Mouse (Mus musculus): ENCODE data around the gene Ttc29. TPM values are rescaled to one million over a fixed set of nuclear protein-coding genes. Genes with fewer than 3 reads are reported as not detected.

Ttc29 gene
- total and polyA plus RNA-seq, 3 experiments = 0.49 TPM; not detected in 2

- WGBS = 4% methylated on average over 32 of the region's 32 CpGs
- no peak for DNase-seq
- no peak overlapping the region for H3K9ac ChIP-seq (ENCODE audit: low read depth, low read length)
- no peaks in the 10 kb centered on the region for H3K4me1 ChIP-seq (ENCODE audit: control insufficient read depth, insufficient read depth, low read length)
- intact Hi-C loops (cut with DNase I) = loop anchor here (10.0 kb wide), 1 partner anchor 207 kb away; no protein-coding TSS in a partner anchor
- no peak overlapping the region for H3K27ac ChIP-seq
- H3K4me3 ChIP-seq = no peak overlapping the region
- H3K27me3 ChIP-seq (ENCODE audit: control insufficient read depth, insufficient read depth, low read length) = peaks cover 31% of the 10 kb centered on the region
- no peak for TF ChIP-seq POLR2A (IDR thresholded peaks at IDR 0.05; ENCODE audit: insufficient read depth, low read depth, low read length)
- TF ChIP-seq CTCF (IDR thresholded peaks at IDR 0.05) = no peak
- TF ChIP-seq EP300 (IDR thresholded peaks at IDR 0.05; ENCODE audit: insufficient read depth, low read depth, low read length) = no peak
- no peaks in the 10 kb centered on the region for H3K36me3 ChIP-seq (ENCODE audit: control insufficient read depth, insufficient read depth, low read length)
- no peaks in the 10 kb centered on the region for H3K79me2 ChIP-seq (replicated peaks; ENCODE audit: control insufficient read depth, insufficient read depth, low read length)
Measured at GRCm38 (mm10) chr8:78437140-78438045, 224.3 kb downstream of the Ttc29 start.

DNA sequence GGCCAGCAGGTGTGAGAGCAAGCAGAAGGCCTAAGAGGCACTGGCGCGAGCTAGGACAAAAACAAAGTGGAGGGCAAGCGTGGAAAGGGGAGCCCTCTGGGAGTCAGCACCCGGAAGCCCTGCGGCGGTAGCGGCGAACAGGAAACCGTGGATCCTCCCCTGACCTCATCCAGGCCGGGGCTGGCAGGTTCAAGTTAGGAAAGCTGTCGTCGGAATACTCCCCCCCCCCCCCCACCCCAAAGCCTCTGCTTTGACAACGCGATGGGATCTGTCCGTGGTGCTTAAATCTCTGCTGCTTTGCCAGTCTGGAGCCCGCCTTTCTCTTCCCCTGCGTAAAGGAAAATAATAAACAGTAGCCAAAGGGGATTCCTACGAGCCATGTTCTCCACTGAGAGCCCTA lies 225.0 kb downstream of the Ttc29 start:
- H3K27ac ChIP-seq = no peak overlapping the region
- intact Hi-C loops (cut with DNase I) = loop anchor here (10.0 kb wide), 1 partner anchor 207 kb away; no protein-coding TSS in a partner anchor
- H3K9ac ChIP-seq (ENCODE audit: low read depth, low read length) = no peak overlapping the region
- no peak for TF ChIP-seq CTCF (IDR thresholded peaks at IDR 0.05)
- TF ChIP-seq EP300 (IDR thresholded peaks at IDR 0.05; ENCODE audit: insufficient read depth, low read depth, low read length) = no peak
- no peak for TF ChIP-seq POLR2A (IDR thresholded peaks at IDR 0.05; ENCODE audit: insufficient read depth, low read depth, low read length)
- no peak for DNase-seq
- H3K36me3 ChIP-seq (ENCODE audit: control insufficient read depth, insufficient read depth, low read length) = no peaks in the 10 kb centered on the region
- under 1% methylated on average over 18 of the region's 18 CpGs for WGBS
- no peak overlapping the region for H3K4me3 ChIP-seq
- H3K79me2 ChIP-seq (replicated peaks; ENCODE audit: control insufficient read depth, insufficient read depth, low read length) = no peaks in the 10 kb centered on the region
- H3K27me3 ChIP-seq (ENCODE audit: control insufficient read depth, insufficient read depth, low read length) = peaks cover 31% of the 10 kb centered on the region
- H3K4me1 ChIP-seq (ENCODE audit: control insufficient read depth, insufficient read depth, low read length) = no peaks in the 10 kb centered on the region

DNA sequence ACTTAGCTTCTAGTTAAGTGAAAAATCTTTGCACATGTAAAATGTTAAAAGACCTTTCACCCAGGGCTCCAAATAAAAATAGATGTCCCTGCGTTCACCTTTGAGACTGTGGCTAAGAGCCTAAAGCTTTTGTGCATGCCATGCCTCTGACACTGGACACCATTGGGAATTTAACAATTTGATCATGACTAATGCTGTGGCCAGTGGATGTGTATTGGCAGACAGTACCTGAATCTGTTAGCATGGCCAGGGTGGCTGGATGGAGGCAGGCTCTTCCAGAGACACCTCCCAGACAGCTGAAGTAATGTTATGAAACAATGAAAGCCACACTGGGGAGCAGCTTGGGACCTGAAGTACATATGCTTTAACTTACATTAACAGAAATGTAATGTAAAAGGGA lies 229.7 kb downstream of the Ttc29 start:
- 73% methylated on average over 1 of the region's 1 CpGs for WGBS
- Histone ChIP-seq H3K79me2 (replicated peaks; ENCODE audit: control insufficient read depth, insufficient read depth, low read length) (no peaks in the 10 kb centered on the region), H3K36me3 (ENCODE audit: control insufficient read depth, insufficient read depth, low read length) (no peaks in the 10 kb centered on the region), H3K27me3 (ENCODE audit: control insufficient read depth, insufficient read depth, low read length) (peaks cover 5% of the 10 kb centered on the region), H3K4me3 (no peak overlapping the region), H3K9ac (ENCODE audit: low read depth, low read length) (no peak overlapping the region), H3K4me1 (ENCODE audit: control insufficient read depth, insufficient read depth, low read length) (no peaks in the 10 kb centered on the region), H3K27ac (no peak overlapping the region)
- no peak for DNase-seq
- intact Hi-C loops (cut with DNase I) = no loop called here
- TF ChIP-seq CTCF (IDR thresholded peaks at IDR 0.05) (no peak), POLR2A (IDR thresholded peaks at IDR 0.05; ENCODE audit: insufficient read depth, low read depth, low read length) (no peak), EP300 (IDR thresholded peaks at IDR 0.05; ENCODE audit: insufficient read depth, low read depth, low read length) (no peak)

Other genes with a start within 250 kb of the Ttc29 start
- gene Pou4f2, start 223.3 kb downstream of the Ttc29 start, total RNA-seq (2021) = not detected
- gene Pou4f2, start 223.3 kb downstream of the Ttc29 start, polyA plus RNA-seq (2012; rRNA removed) = not detected in 2 replicates